Mouse (Mus musculus): ENCODE results near the gene Gabrb2. TPM values are rescaled to one million over a fixed set of nuclear protein-coding genes. Genes with fewer than 3 reads are reported as not detected.

The Gabrb2 gene
- polyA plus RNA-seq, 1 experiment from 2014 or later = 30.6 TPM

- no peaks in the 10 kb centered on the region for H3K27me3 ChIP-seq
- no peak overlapping the region for H3K27ac ChIP-seq
- H3K4me1 ChIP-seq (replicated peaks) = no peaks in the 10 kb centered on the region
- H3K9me3 ChIP-seq = no peaks in the 10 kb centered on the region
- H3K36me3 ChIP-seq = no peaks in the 10 kb centered on the region
- H3K4me2 ChIP-seq (replicated peaks) = no peak overlapping the region
- no peak overlapping the region for H3K9ac ChIP-seq (replicated peaks)
- 62% methylated on average over 5 of the region's 5 CpGs for WGBS
- no peak for ATAC-seq
- H3K4me3 ChIP-seq (replicated peaks) = no peak overlapping the region
These were observed 230.6 kb downstream of the Gabrb2 start for GRCm38 (mm10) chr11:42650111-42650510.

- Histone ChIP-seq H3K4me3 (replicated peaks) (no peak overlapping the region), H3K9ac (replicated peaks) (no peak overlapping the region), H3K36me3 (no peaks in the 10 kb centered on the region), H3K27me3 (no peaks in the 10 kb centered on the region), H3K4me2 (replicated peaks) (no peak overlapping the region), H3K27ac (no peak overlapping the region), H3K9me3 (no peaks in the 10 kb centered on the region), H3K4me1 (replicated peaks) (no peaks in the 10 kb centered on the region)
- no peak for ATAC-seq
These were observed 232.0 kb downstream of the Gabrb2 start for GRCm38 (mm10) chr11:42651572-42651971.

- H3K9me3 ChIP-seq = no peaks in the 10 kb centered on the region
- 0 out of 2 replicates have a peak, but pooled peaks have one; percentile 50 for ATAC-seq
- no peaks in the 10 kb centered on the region for H3K36me3 ChIP-seq
- H3K27me3 ChIP-seq = no peaks in the 10 kb centered on the region
- H3K4me3 ChIP-seq (replicated peaks) = no peak overlapping the region
- H3K4me2 ChIP-seq (replicated peaks) = no peak overlapping the region
- no peak overlapping the region for H3K27ac ChIP-seq
- no peak overlapping the region for H3K9ac ChIP-seq (replicated peaks)
- WGBS = 53% methylated on average over 3 of the region's 3 CpGs
- no peaks in the 10 kb centered on the region for H3K4me1 ChIP-seq (replicated peaks)
These were observed 234.6 kb downstream of the Gabrb2 start for GRCm38 (mm10) chr11:42654189-42654588.

DNA sequence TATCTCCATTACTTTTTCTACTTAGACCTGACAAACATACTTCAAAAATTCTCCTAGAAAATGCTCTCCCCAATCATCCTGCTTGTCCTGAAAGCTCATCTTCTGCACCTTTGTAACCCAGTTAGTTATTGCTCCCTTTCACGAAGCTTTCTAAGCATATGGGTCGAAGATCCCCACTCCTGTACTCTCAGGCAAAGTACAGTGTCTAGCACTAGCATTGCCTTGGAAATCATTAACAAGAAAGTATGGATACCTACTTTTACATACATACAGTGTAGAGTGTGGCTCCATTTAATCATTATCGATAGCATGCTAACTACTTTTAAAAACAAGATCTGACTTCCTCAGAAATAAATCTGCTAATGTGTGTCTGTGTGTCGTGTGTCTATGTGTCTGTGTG, 249.1 kb downstream of the Gabrb2 start:
- no peaks in the 10 kb centered on the region for H3K27me3 ChIP-seq
- no peaks in the 10 kb centered on the region for H3K36me3 ChIP-seq
- no peak for ATAC-seq
- no peak overlapping the region for H3K4me2 ChIP-seq (replicated peaks)
- H3K4me3 ChIP-seq (replicated peaks) = no peak overlapping the region
- no peaks in the 10 kb centered on the region for H3K4me1 ChIP-seq (replicated peaks)
- H3K27ac ChIP-seq = no peak overlapping the region
- no peak overlapping the region for H3K9ac ChIP-seq (replicated peaks)
- 88% methylated on average over 4 of the region's 4 CpGs for WGBS
- H3K9me3 ChIP-seq = no peaks in the 10 kb centered on the region

Other genes with a start within 250 kb of the Gabrb2 start
- gene Gabra1, start 236.8 kb upstream of the Gabrb2 start, polyA plus RNA-seq (2015; fragmentation: Nextera tagmentation; extraction: Ambion mirVana) = 15.6 and 18.8 TPM in 2 replicates
- gene Gabra6, start 98.7 kb upstream of the Gabrb2 start, polyA plus RNA-seq (2015; fragmentation: Nextera tagmentation; extraction: Ambion mirVana) = not detected in 2 replicates

All from midbrain, embryonic 13.5 days (tissue).